Mouse (Mus musculus) testis, adult 10 weeks (tissue): ENCODE results near the gene Klhl2. TPM values are rescaled to one million over a fixed set of nuclear protein-coding genes. Genes with fewer than 3 reads are reported as not detected.

ENCODE experiments used
- polyA plus RNA-seq: library from polyadenylated mRNA; stranded (reverse); fragments of 350-450 nt; fragmentation: Illumina TruSeq; extraction: RNeasy Lipid Tissue Mini Kit (QIAGEN cat#74804); gene quantifications from one replicate; pipeline ENCODE4 v1.2.3, GENCODE M21; 2014; ENCODE audit warnings: low read depth, low replicate concordance

Gene Klhl2
- polyA plus RNA-seq: 3.2 TPM

DNA sequence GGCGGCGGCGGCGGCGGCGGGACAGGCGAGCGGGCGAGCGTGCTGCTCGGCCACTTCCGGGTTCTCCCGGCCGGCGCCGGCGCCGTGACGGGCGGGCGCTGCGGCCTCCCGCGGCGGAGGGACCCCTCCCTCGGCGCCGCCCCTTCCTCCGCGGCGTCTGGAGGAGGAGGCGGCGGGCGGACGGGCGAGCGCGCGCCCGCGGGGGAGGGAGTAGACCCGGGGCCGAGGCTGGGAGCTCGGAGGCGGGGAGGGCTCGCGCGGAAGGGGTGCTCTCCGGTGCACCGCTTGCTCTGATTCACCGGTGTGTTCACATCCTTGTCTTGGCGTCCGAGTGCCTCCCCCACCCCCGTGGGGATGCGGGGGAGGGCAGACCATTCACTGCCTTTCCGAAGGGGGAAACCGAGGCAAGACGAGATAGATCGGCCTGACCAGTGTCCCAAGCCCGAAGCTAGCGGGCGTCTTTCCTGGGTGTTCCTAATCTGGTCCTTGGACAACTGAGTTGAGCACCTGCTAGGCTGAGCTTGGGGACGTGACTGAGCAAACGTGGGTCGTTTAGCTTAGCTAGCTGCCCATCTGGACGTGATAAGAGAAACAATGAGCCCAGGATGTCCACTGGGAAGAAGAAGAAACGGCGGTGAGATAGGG is at the start of gene Klhl2:
Gene Klhl2 (minus strand): TSS at position 121 of the 645 bp plus-strand sequence.

DNA sequence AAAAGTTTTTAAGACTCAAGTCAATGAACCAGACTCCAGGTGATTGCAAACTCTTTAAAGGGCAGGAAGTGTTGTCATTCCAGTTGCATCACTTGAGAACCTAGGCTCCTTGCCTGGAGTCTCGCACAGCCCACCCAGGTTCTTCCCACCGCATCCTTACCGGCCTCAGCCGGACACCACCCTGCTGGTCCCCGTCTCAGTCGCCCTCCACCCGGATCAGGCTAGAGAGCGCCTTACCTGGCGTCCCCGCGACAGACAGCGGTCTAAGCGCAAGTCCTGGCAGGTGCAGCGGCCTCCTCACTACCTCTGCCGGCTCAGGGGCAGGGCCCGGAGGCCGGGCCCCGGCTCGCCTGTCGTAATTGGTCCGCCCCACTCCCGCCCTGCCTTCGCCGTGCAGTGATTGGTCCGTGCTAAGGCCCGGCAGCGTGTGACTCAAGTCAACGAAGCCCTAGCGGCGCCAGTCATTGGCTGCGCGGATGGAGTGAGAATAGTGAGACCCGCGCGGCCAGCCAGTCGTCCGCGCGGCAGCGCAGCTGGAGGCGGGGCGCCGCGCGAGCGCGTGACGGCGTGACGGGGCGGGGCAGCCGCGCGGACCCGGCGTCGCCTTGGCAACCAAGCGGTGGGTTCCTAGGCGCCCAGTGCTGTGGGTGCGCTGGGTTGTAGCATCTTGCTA is 116.4 kb downstream of the Klhl2 start, which contains the start of gene Msmo1:
Gene Msmo1 (minus strand): TSS at position 522 of the 673 bp plus-strand sequence.

DNA sequence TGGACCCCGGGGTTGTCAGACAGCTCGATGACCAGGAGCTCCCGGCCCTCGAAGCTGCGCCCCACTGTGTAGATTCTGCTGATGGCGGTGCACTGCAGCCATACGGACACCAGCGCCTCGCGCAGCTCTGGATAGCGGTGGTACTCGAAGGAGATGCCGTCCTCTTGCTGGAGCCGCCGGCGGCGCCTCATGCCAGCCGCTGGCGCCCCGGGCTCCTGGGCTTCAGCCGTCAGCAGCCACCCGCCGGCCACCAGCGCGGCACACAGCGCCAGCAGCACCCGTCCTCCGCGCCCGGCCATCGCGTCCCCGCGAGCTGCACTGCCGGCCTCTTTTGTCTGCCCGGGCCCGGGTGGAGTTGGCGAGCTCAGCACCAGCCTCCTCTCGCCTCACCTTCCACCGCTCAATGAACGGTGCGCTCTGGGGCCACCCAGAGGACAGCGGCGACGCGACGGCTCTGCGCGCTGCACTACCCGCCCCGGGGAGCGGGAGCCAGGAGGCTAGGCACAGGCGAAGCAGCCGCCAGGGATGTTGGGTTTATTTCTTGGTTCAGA is 157.1 kb downstream of the Klhl2 start, which contains the start of gene Cpe:
Gene Cpe (minus strand): TSS at position 404 of the 551 bp plus-strand sequence.

Other genes starting within 250 kb of the Klhl2 start
- 261 TPM for gene Cpe, start 157.0 kb downstream of the Klhl2 start, polyA plus RNA-seq
- 40.7 TPM for gene Msmo1, start 116.2 kb downstream of the Klhl2 start, polyA plus RNA-seq
- 9.9 TPM for gene Tmem192, start 97.2 kb upstream of the Klhl2 start, polyA plus RNA-seq
- not detected for gene Trim75, start 137.8 kb upstream of the Klhl2 start, polyA plus RNA-seq
- gene Trim61, start 168.5 kb upstream of the Klhl2 start, polyA plus RNA-seq: 0.10 TPM
- gene Trim60, start 168.6 kb upstream of the Klhl2 start, polyA plus RNA-seq: not detected
- not detected for gene Apela, start 187.3 kb upstream of the Klhl2 start, polyA plus RNA-seq
- not detected for gene Gm10663, start 225.0 kb upstream of the Klhl2 start, polyA plus RNA-seq